Mouse (Mus musculus) WW6 (cell line): ENCODE measurements around the gene Katna1.
"Not testable (repeated sequence)": the region's sequence is repeated elsewhere in the genome, so short reads cannot be mapped to it uniquely, and the experiment has no call there.

Experiments used
- DNase-seq: peaks from one replicate; pipeline ENCODE4 v3.0.0-alpha.2; 2013; ENCODE audit warnings: low read depth, low spot score

Gene Katna1

DNA sequence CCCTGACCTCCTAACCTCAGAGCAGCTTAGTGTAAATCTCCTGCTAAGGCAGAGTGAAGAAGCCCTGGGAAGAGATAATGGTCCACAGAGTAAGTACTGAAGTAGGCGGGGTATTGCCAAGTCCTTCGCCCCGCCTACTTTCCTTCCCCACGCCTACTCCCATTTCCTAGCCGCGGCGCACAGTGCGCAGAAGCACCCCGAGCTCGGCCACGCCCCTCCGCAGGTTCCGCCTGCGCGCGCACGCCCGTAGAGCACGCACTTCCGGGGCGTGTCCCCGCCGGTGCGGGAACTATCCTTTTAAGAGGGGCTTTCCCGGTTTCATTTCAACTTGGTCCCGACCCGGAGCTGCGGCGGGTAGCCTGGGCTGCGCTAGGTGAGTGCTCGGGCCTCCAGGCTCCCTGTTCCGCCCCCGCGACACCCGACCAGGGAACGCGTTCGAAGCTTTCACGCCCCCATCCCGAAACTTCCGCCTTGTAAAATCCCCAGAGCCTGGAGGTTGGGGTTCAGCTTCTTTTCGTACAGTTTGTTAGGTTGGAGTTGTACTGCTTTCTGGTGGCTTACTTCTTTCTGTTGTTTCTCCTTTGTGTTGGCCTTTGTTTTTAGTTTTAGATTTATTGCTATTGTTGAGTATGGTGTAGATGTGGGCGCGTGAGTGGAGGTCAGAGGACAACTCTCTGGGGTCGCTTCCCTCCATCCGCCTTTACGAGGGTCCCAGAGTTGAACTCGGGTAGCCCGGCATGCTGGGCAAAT lies at the start of gene Katna1:
Gene Katna1, plus strand, starts transcription at position 250 of the 750 bp plus-strand sequence.
- peak; percentile 95 for DNase-seq

GRCm38 (mm10) chr10:7680731-7681301 lies 45.0 kb upstream of the Katna1 start, which contains the start of the genes Pcmt1 and Lats1:
Gene Pcmt1, minus strand, starts transcription at chr10:7681136.
Gene Lats1, plus strand, starts transcription at chr10:7681214.
- no peak for DNase-seq

GRCm38 (mm10) chr10:7681343-7682025 lies 44.3 kb upstream of the Katna1 start:
- DNase-seq = no peak

GRCm38 (mm10) chr10:7682249-7682648 lies 43.6 kb upstream of the Katna1 start:
- no peak for DNase-seq

GRCm38 (mm10) chr10:7686902-7687301 lies 38.9 kb upstream of the Katna1 start:
- DNase-seq = no peak

DNA sequence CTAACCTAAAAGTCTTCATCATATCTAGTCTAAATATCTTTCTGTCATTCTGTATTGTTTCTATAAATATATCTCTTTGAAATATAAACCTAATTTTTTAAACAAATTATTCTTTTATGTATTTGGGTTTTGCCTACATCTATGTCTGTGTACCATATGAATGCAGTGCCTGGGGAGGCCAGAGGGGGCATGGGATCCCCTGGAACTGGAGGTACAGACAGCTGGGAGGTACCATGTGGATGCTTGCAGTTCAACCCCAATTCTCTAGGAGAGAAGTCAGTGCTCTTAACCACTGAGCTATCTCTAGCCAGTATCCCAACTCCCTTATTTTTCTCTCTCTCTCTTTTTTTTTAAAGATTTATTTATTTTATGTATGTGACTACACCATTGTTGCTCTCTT lies 30.5 kb upstream of the Katna1 start:
- DNase-seq = no peak

DNA sequence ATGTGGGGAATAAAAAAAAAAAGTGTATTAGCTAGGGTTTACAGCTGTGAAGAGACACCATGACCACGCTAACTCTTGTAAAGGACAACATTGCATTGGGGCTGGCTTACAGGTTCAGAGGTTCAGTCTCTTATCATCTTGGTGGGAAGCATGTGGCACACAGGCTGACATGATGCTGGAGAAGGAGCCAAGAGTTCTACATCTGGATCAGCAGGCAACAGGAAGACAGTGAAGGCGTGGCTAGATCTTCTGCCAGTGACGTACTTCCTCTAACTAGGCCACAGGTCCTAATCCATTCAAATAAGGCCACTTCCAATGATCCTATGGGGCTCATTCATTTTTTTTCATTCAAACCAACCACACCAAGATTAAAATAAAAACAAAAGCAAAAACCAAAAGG lies 25.7 kb upstream of the Katna1 start:
- no peak for DNase-seq

DNA sequence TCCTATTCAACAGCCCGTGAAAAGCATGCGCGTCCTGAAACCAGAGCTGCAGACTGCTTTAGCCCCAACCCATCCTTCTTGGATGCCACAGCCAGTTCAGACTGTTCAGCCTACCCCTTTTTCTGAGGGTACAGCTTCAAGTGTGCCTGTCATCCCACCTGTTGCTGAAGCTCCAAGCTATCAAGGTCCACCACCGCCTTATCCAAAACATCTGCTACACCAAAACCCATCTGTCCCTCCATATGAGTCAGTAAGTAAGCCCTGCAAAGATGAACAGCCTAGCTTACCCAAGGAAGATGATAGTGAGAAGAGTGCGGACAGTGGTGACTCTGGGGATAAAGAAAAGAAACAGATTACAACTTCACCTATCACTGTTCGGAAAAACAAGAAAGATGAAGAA lies 23.2 kb upstream of the Katna1 start:
- DNase-seq = no peak

GRCm38 (mm10) chr10:7710121-7710520 lies 15.7 kb upstream of the Katna1 start:
- no peak for DNase-seq

DNA sequence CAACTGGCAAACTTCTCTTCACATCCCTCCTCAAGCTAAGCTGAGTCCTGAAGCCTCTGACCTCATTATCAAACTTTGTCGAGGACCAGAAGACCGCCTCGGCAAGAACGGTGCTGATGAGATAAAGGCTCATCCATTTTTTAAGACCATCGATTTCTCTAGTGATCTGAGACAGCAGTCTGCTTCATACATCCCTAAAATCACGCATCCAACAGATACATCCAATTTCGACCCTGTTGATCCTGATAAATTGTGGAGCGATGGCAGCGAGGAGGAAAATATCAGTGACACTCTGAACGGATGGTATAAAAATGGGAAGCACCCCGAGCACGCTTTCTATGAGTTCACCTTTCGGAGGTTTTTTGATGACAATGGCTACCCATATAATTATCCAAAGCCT lies 13.3 kb upstream of the Katna1 start:
- no peak for DNase-seq

DNA sequence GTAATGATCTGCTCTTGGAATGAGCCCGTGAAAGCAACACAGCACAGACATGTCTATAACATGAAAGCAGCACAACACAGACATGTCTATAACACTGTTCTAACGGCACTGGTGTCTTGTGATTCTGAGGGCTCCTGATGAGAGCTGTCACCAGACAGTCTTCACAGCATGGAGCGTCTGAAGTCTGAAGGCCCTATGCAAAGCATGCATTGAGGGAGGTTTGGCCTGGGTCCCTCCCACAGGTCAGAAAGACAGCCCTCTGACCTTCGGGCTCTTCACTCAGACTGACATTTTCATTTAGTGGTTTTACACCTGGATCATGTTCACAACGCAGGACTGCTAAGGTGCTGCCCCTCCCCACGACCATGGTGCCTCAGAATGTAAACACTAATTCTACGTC lies 10.7 kb upstream of the Katna1 start:
- DNase-seq = no peak

- no peak for DNase-seq
Observed at GRCm38 (mm10) chr10:7726501-7726812, 657 bp downstream of the Katna1 start.

GRCm38 (mm10) chr10:7727011-7727410 lies 1.2 kb downstream of the Katna1 start:
- no peak for DNase-seq

DNA sequence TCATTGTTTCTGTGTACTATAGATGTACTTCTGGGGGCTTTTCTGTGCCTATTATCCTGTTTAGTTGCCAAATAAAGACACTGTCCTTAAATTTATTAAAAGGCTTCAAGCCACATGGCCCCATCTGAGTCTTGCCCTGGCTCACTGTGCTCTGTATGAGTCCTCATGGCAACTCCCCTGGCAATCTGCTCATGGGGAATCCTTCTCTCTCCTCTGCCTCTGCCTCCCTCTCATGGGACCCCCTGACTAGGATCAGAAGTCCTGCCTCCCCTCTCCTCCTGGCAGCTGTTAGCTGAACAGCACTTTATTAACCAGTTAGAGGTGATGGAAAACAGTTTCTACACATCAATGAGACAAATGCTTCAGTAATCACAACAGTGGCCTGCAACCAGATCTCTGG lies 5.8 kb downstream of the Katna1 start:
- DNase-seq = no peak

DNA sequence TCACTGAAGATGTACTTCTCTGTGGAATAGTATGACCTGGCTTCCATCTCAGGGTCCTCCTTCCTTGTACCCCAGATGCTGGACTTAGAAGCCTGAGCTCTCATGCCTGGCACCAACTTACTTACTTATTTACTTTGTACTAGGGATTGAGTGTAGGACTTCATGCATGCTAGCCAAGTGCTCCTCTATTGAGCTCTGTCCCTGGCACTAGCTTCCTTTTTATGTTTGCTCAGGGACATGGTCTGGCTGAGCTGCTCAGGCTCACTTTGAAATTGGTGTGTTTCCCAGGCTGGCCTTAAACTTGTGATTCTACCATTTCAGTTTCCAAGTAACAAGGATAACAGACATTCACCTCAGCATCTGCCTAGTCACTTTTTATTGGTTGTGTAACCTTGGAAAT lies 11.3 kb downstream of the Katna1 start:
- no peak for DNase-seq

DNA sequence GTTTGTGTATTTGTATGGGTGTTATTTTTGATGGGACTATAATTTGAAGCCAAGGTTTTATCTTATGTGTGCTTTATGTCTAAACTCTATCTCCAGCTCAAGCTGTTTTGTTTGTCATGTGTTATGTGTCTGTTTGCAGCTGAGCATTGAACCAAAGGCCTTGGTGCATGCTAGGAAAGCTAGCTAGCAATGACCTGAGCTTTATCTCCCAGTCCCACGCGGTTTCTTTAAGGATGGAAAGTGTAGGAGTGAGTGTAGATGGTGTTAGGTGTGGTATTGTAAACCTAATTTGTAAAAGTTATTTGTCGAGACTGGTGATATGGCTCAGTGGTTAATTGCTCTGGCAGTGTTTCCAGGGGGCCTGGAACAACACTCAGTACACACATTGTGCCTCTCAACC lies 12.1 kb downstream of the Katna1 start:
- no peak for DNase-seq

- not testable (repeated sequence) for DNase-seq
Observed at GRCm38 (mm10) chr10:7745528-7745927, 19.7 kb downstream of the Katna1 start.

DNA sequence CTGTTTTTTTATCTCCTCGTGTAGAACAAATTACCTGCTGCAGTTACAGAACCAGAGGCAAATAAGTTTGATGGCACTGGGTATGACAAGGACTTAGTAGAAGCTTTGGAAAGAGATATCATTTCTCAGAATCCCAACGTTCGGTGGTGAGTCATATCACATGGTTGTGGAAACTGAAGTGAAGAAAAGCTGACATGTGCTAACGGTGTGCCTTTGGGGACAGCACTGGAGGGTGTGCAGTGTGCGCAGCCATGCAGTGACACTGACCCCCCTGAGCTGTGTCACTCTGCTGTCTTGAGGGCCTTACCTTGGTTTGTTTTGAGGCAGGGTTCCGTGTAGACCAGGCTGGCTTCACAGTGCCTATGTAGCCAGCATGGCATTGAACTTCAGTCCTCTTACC lies 23.0 kb downstream of the Katna1 start:
- DNase-seq = no peak

- no peak for DNase-seq
Observed at GRCm38 (mm10) chr10:7757544-7757943, 31.7 kb downstream of the Katna1 start.

DNA sequence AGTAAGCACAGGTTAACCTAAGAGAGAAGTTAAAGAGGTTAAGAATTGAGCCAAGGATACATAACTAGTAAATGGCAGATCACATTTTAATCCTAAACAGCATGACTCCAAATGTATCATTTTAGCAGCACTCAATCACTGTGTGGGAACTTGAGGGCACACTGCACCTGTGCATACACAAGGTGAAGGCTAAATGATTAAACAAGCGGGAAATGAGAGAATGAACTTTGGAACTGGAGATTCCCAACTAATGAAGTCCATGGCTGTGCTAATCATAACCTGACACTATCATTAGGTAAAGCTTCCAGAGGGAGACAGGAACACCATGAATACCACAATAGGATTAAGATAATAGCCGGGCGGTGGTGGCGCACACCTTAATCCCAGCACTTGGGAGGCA lies 46.5 kb downstream of the Katna1 start:
- DNase-seq = no peak

- DNase-seq = no peak
Observed at GRCm38 (mm10) chr10:7772769-7773168, 47.0 kb downstream of the Katna1 start.

DNA sequence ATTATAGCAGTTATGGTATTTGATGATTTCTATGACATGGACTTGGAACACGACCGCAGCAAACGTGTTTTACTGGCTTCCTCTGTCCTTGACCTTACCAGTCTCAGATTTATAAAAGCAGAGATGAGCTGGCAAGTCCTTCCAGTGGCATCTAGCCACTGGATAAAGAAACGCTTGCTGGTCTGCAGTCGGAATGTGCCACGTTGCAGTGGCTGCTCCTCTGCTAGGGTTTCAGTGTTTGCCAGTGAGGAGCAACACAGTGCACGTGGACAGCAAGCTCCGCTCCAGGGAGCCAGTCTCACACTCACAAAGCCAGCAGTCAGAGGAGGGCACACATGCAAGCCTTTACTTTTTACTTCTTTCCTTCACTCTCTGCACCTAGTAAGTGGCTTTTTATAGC lies 49.6 kb downstream of the Katna1 start:
- DNase-seq = no peak

GRCm38 (mm10) chr10:7778361-7778760 lies 52.6 kb downstream of the Katna1 start:
- no peak for DNase-seq
